9 mouse cellular contexts compared by ENCODE assay signal in the genomic region with DNA sequence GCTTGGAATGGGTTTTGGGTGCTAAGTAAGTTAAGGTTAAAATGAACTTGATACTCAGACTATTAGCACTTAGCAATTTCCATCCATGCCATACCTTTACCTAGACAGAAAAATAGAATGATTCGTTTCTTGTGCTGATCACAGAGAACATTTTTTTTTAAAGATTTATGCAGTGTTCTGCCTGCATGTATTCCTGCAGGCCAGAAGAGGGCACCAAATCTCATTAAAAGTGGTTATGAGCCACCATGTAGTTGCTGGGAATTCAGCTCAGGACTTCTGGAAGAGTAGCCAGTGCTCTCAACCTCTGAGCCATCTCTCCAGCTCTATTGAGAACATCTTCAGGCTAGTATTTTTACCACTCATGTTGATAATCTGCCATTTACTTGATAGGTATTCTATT. TPM values are rescaled to one million over a fixed set of nuclear protein-coding genes. Genes with fewer than 3 reads are reported as not detected.
DNase-seq lines count a peak whose midpoint lies in the region; ATAC-seq and TF ChIP-seq lines count a peak whose summit lies in the region.
"Had no signal": no experiment of that assay in that cellular context is flagged by ENCODE, and none has a peak within 500 bp of the region (broad histone marks: within the 10 kb centered on the region; RNA-seq: fewer than 3 reads in every experiment).

No protein-coding gene starts in this region.

- H3K9ac ChIP-seq in hindbrain, embryonic 11.5 days (ENCODE audit: low read depth, low read length), result no peak overlapping the region
- no peak overlapping the region for H3K9ac ChIP-seq in hindbrain, embryonic 14.5 days
- no peak overlapping the region for H3K9ac ChIP-seq in midbrain, postnatal 0 days (replicated peaks; ENCODE audit: low read length, poor library complexity, severe bottlenecking)
- H3K9ac ChIP-seq in midbrain, embryonic 15.5 days, result no peak overlapping the region

- TF ChIP-seq CTCF in midbrain, postnatal 0 days (IDR thresholded peaks at IDR 0.05), result peak; percentile 57

- no peaks in the 10 kb centered on the region for H3K4me1 ChIP-seq in hindbrain, embryonic 11.5 days (replicated peaks; ENCODE audit: control insufficient read depth, insufficient read depth, low read length)
- peaks cover 8% of the 10 kb centered on the region for H3K4me1 ChIP-seq in hindbrain, embryonic 14.5 days (replicated peaks; ENCODE audit: control insufficient read depth, insufficient read depth, low read length)
- H3K4me1 ChIP-seq in midbrain, postnatal 0 days (ENCODE audit: insufficient read depth, low read length), result peaks cover 7% of the 10 kb centered on the region; the same call in 1 of the 2 replicates
- H3K4me1 ChIP-seq in midbrain, embryonic 15.5 days, result peaks cover 14% of the 10 kb centered on the region

- WGBS in hindbrain, embryonic 11.5 days, result 94% methylated on average over 1 of the region's 1 CpGs
- 87% methylated on average over 1 of the region's 1 CpGs for WGBS in hindbrain, embryonic 14.5 days
- 90% methylated on average over 1 of the region's 1 CpGs for WGBS in midbrain, postnatal 0 days
- WGBS in midbrain, embryonic 15.5 days, result 85% methylated on average over 1 of the region's 1 CpGs

- peaks cover 12% of the 10 kb centered on the region for H3K36me3 ChIP-seq in hindbrain, embryonic 11.5 days (ENCODE audit: control insufficient read depth, insufficient read depth, low read length)
- peaks cover 65% of the 10 kb centered on the region for H3K36me3 ChIP-seq in hindbrain, embryonic 14.5 days (replicated peaks; ENCODE audit: control insufficient read depth, insufficient read depth)
- peaks cover 35% of the 10 kb centered on the region; the same call in 1 of the 2 replicates for H3K36me3 ChIP-seq in midbrain, postnatal 0 days (ENCODE audit: insufficient read depth, low read length)
- H3K36me3 ChIP-seq in midbrain, embryonic 15.5 days (replicated peaks), result peaks cover 35% of the 10 kb centered on the region

- H3K4me2 ChIP-seq in hindbrain, embryonic 11.5 days (replicated peaks; ENCODE audit: low read depth, low read length), result no peak overlapping the region
- H3K4me2 ChIP-seq in hindbrain, embryonic 14.5 days (replicated peaks), result no peak overlapping the region
- no peak overlapping the region for H3K4me2 ChIP-seq in midbrain, postnatal 0 days (ENCODE audit: low read depth, low read length, poor library complexity, severe bottlenecking)
- H3K4me2 ChIP-seq in midbrain, embryonic 15.5 days, result no peak overlapping the region

- no peak for ATAC-seq in hindbrain, embryonic 11.5 days (ENCODE audit: low FRiP score)
- no peak for ATAC-seq in hindbrain, embryonic 14.5 days (ENCODE audit: low FRiP score)
- ATAC-seq in midbrain, postnatal 0 days (ENCODE audit: low FRiP score), result no peak
- no peak for ATAC-seq in midbrain, embryonic 15.5 days (replicated peaks)
- no peak; the same call in 1 of the 2 replicates for ATAC-seq in megakaryocyte progenitor cell, adult 5-6 weeks (replicated peaks; ENCODE audit: poor library complexity)
- ATAC-seq in megakaryocyte-erythroid progenitor cell, adult 5-6 weeks (replicated peaks; ENCODE audit: low FRiP score, low TSS enrichment, poor library complexity, severe bottlenecking), result no peak

- H3K27ac ChIP-seq in hindbrain, embryonic 11.5 days (ENCODE audit: low read depth, low read length), result no peak overlapping the region
- H3K27ac ChIP-seq in hindbrain, embryonic 14.5 days, result no peak overlapping the region
- H3K27ac ChIP-seq in midbrain, postnatal 0 days (ENCODE audit: low read depth, low read length), result no peak overlapping the region
- H3K27ac ChIP-seq in midbrain, embryonic 15.5 days, result no peak overlapping the region

- no peaks in the 10 kb centered on the region for H3K27me3 ChIP-seq in hindbrain, embryonic 11.5 days (ENCODE audit: control insufficient read depth, insufficient read depth, low read length)
- H3K27me3 ChIP-seq in hindbrain, embryonic 14.5 days (ENCODE audit: control insufficient read depth, insufficient read depth, low read length), result no peaks in the 10 kb centered on the region
- no peaks in the 10 kb centered on the region for H3K27me3 ChIP-seq in midbrain, postnatal 0 days (ENCODE audit: insufficient read depth, low read length)
- H3K27me3 ChIP-seq in midbrain, embryonic 15.5 days (replicated peaks), result no peaks in the 10 kb centered on the region

- no peak overlapping the region for H3K4me3 ChIP-seq in hindbrain, embryonic 11.5 days (ENCODE audit: low read depth, low read length)
- no peak overlapping the region for H3K4me3 ChIP-seq in hindbrain, embryonic 14.5 days (replicated peaks; ENCODE audit: low read length)
- no peak overlapping the region for H3K4me3 ChIP-seq in midbrain, postnatal 0 days (ENCODE audit: low read depth, low read length)
- H3K4me3 ChIP-seq in midbrain, embryonic 15.5 days, result no peak overlapping the region

- no peaks in the 10 kb centered on the region for H3K9me3 ChIP-seq in hindbrain, embryonic 11.5 days (ENCODE audit: control insufficient read depth, low read length)
- H3K9me3 ChIP-seq in hindbrain, embryonic 14.5 days (ENCODE audit: control insufficient read depth, low read length), result no peaks in the 10 kb centered on the region
- no peaks in the 10 kb centered on the region for H3K9me3 ChIP-seq in midbrain, postnatal 0 days (ENCODE audit: low read length)
- no peaks in the 10 kb centered on the region for H3K9me3 ChIP-seq in midbrain, embryonic 15.5 days

- peak; percentile 23 for DNase-seq in hindbrain, embryonic 11.5 days (ENCODE audit: low spot score)
- no peak for DNase-seq in hindbrain, embryonic 14.5 days (ENCODE audit: low spot score)
- no peak for DNase-seq in midbrain, postnatal 0 days (ENCODE audit: low spot score)
- peak; percentile 68 for DNase-seq in ZHBTc4 (ENCODE audit: low read depth, low spot score)
- no peak for DNase-seq in right cerebral cortex, adult 2 months (ENCODE audit: low spot score in 2 of 2)
- DNase-seq: cerebellum, postnatal 14 days had no signal

RNA-seq across cellular contexts. Expression of a gene that starts 5.7 kb away (rescaled TPM):
- 112 and 118 TPM in 2 replicates for polyA plus RNA-seq in hindbrain, embryonic 11.5 days (2014; fragmentation: Nextera tagmentation; extraction: Ambion mirVana)
- 72.6 and 80.7 TPM in 2 replicates for polyA plus RNA-seq in hindbrain, embryonic 14.5 days (2014; fragmentation: Nextera tagmentation; extraction: Ambion mirVana)
- 68.1 and 74.6 TPM in 2 replicates for total RNA-seq in midbrain, postnatal 0 days (2014; rRNA removed)
- 49.8 and 55.0 TPM in 2 replicates for polyA plus RNA-seq in midbrain, postnatal 0 days (2015; fragmentation: Nextera tagmentation; extraction: Ambion mirVana)
- polyA plus RNA-seq in midbrain, embryonic 15.5 days (2015; fragmentation: Nextera tagmentation; extraction: Ambion mirVana), result 66.9 and 71.9 TPM in 2 replicates
- 127 and 143 TPM in 2 replicates for total RNA-seq in megakaryocyte progenitor cell, adult 5-6 weeks (2015)
- 47.1 and 57.8 TPM in 2 replicates for total RNA-seq in megakaryocyte progenitor cell, adult 5-6 weeks (2017)
- 98.3 and 112 TPM in 2 replicates for total RNA-seq in megakaryocyte-erythroid progenitor cell, adult 5-6 weeks (2014; fragmentation: Nextera tagmentation)
- total RNA-seq in megakaryocyte-erythroid progenitor cell, adult 5-6 weeks (2017), result 55.1 and 58.6 TPM in 2 replicates

RNA-seq across cellular contexts. Expression of a gene that starts 40.6 kb away (rescaled TPM):
- polyA plus RNA-seq in hindbrain, embryonic 11.5 days (2014; fragmentation: Nextera tagmentation; extraction: Ambion mirVana), result 166 and 178 TPM in 2 replicates
- 183 and 204 TPM in 2 replicates for polyA plus RNA-seq in hindbrain, embryonic 14.5 days (2014; fragmentation: Nextera tagmentation; extraction: Ambion mirVana)
- total RNA-seq in midbrain, postnatal 0 days (2014; rRNA removed), result 99.2 and 99.5 TPM in 2 replicates
- 172 and 176 TPM in 2 replicates for polyA plus RNA-seq in midbrain, postnatal 0 days (2015; fragmentation: Nextera tagmentation; extraction: Ambion mirVana)
- polyA plus RNA-seq in midbrain, embryonic 15.5 days (2015; fragmentation: Nextera tagmentation; extraction: Ambion mirVana), result 158 and 163 TPM in 2 replicates
- 23.6 and 28.2 TPM in 2 replicates for total RNA-seq in megakaryocyte progenitor cell, adult 5-6 weeks (2015)
- total RNA-seq in megakaryocyte progenitor cell, adult 5-6 weeks (2017), result 28.5 and 37.9 TPM in 2 replicates
- 30.2 and 39.0 TPM in 2 replicates for total RNA-seq in megakaryocyte-erythroid progenitor cell, adult 5-6 weeks (2014; fragmentation: Nextera tagmentation)
- total RNA-seq in megakaryocyte-erythroid progenitor cell, adult 5-6 weeks (2017), result 32.5 and 41.3 TPM in 2 replicates

Comparison
In these comparisons a context has a peak if more than half of its experiments do, and no peak if none do; other contexts are left out.
1. DNase-seq: peak in hindbrain, embryonic 11.5 days (single experiment) and ZHBTc4 (single experiment); none in hindbrain, embryonic 14.5 days (single experiment), midbrain, postnatal 0 days (single experiment) and right cerebral cortex, adult 2 months (0 of 2).